Mouse (Mus musculus): ENCODE measurements around the gene Akt3.

The Akt3 gene

GRCm38 (mm10) chr1:176981511-176981910 lies 276.5 kb downstream of the Akt3 start:
- DNase-seq (ENCODE audit: low spot score) = no peak

- DNase-seq (ENCODE audit: low spot score) = no peak
These were observed 277.1 kb downstream of the Akt3 start for GRCm38 (mm10) chr1:176980801-176981400.

- no peak for DNase-seq (ENCODE audit: low spot score)
These were observed 277.9 kb downstream of the Akt3 start for GRCm38 (mm10) chr1:176980140-176980539.

GRCm38 (mm10) chr1:176979235-176979634 lies 278.8 kb downstream of the Akt3 start:
- DNase-seq (ENCODE audit: low spot score) = no peak

GRCm38 (mm10) chr1:176973356-176974088 lies 284.5 kb downstream of the Akt3 start:
- no peak for DNase-seq (ENCODE audit: low spot score)

GRCm38 (mm10) chr1:176971479-176971797 lies 286.6 kb downstream of the Akt3 start:
- no peak for DNase-seq (ENCODE audit: low spot score)

GRCm38 (mm10) chr1:176970635-176971478 lies 287.1 kb downstream of the Akt3 start:
- DNase-seq (ENCODE audit: low spot score) = no peak
